Mouse (Mus musculus) ovary, adult 2 months (tissue): ENCODE results near the gene Hltf. TPM values are rescaled to one million over a fixed set of nuclear protein-coding genes. Genes with fewer than 3 reads are reported as not detected.

Experiments used
- polyA plus RNA-seq: library from polyadenylated mRNA; depleted of rRNA; stranded (reverse); fragments of >200 nt; gene quantifications from 2 replicates; pipeline ENCODE4 v1.2.3, GENCODE M21; 2012; rRNA removed

Gene Hltf
- 2.4 TPM in 2 replicates for polyA plus RNA-seq

GRCm38 (mm10) chr3:20057306-20058196 lies at the start of gene Hltf:
Gene Hltf, plus strand, starts transcription at chr3:20057811.

GRCm38 (mm10) chr3:20034719-20035404 lies 22.7 kb upstream of the Hltf start, which contains the start of gene Hps3:
Gene Hps3, minus strand, starts transcription at chr3:20035315.

GRCm38 (mm10) chr3:20154531-20155367 lies 97.1 kb downstream of the Hltf start, which contains the start of gene Gyg:
Gene Gyg, minus strand, starts transcription at chr3:20155317.

Other genes starting within 250 kb of the Hltf start
- gene Cp, start 100.8 kb upstream of the Hltf start, polyA plus RNA-seq = 2.9 and 5.8 TPM in 2 replicates
- gene Hps3, start 22.5 kb upstream of the Hltf start, polyA plus RNA-seq = 37.9 and 66.1 TPM in 2 replicates
- gene Gyg, start 97.5 kb downstream of the Hltf start, polyA plus RNA-seq = 18.9 and 21.4 TPM in 2 replicates
- 0.20 and 0.33 TPM in 2 replicates for gene Cpa3, start 184.4 kb downstream of the Hltf start, polyA plus RNA-seq
- 0.09 TPM in 1 of 2 replicates, not detected in the other for gene Cpb1, start 217.9 kb downstream of the Hltf start, polyA plus RNA-seq